Mouse (Mus musculus): ENCODE measurements around the gene Csf3. TPM values are rescaled to one million over a fixed set of nuclear protein-coding genes. Genes with fewer than 3 reads are reported as not detected.
"Not testable (repeated sequence)": the region's sequence is repeated elsewhere in the genome, so short reads cannot be mapped to it uniquely, and the experiment has no call there.

The Csf3 gene
- total and polyA plus RNA-seq, 2 experiments from 2014 or later, result not detected

- DNase-seq (ENCODE audit: low spot score) (no peak), ATAC-seq (ENCODE audit: low FRiP score) (no peak)
- no peaks in the 10 kb centered on the region for H3K9me3 ChIP-seq (ENCODE audit: low read length)
- H3K27ac ChIP-seq (ENCODE audit: low read depth, low read length), result no peak overlapping the region
- no peak for TF ChIP-seq CTCF (IDR thresholded peaks at IDR 0.05)
- WGBS, result 64% methylated on average over 5 of the region's 5 CpGs
- H3K4me2 ChIP-seq (ENCODE audit: low read depth, low read length, poor library complexity, severe bottlenecking), result no peak overlapping the region
- no peaks in the 10 kb centered on the region for H3K4me1 ChIP-seq (ENCODE audit: insufficient read depth, low read length)
- H3K4me3 ChIP-seq (ENCODE audit: low read depth, low read length), result no peak overlapping the region
- no peak overlapping the region for H3K9ac ChIP-seq (replicated peaks; ENCODE audit: low read length, poor library complexity, severe bottlenecking)
- H3K36me3 ChIP-seq (ENCODE audit: insufficient read depth, low read length), result no peaks in the 10 kb centered on the region
- H3K27me3 ChIP-seq (ENCODE audit: insufficient read depth, low read length), result 0 out of 2 replicates have a peak, but pooled peaks cover 4% of the 10 kb centered on the region
Observed at GRCm38 (mm10) chr11:98671857-98672256, 29.2 kb upstream of the Csf3 start.

GRCm38 (mm10) chr11:98672482-98672881 lies 28.6 kb upstream of the Csf3 start:
- DNase-seq (ENCODE audit: low spot score), result no peak
- 90% methylated on average over 5 of the region's 5 CpGs for WGBS
- no peak for ATAC-seq (ENCODE audit: low FRiP score)
- H3K4me1 ChIP-seq (ENCODE audit: insufficient read depth, low read length), result no peaks in the 10 kb centered on the region
- H3K9me3 ChIP-seq (ENCODE audit: low read length), result no peaks in the 10 kb centered on the region
- TF ChIP-seq CTCF (IDR thresholded peaks at IDR 0.05), result no peak
- no peaks in the 10 kb centered on the region for H3K36me3 ChIP-seq (ENCODE audit: insufficient read depth, low read length)
- H3K27me3 ChIP-seq (ENCODE audit: insufficient read depth, low read length), result 0 out of 2 replicates have a peak, but pooled peaks cover 4% of the 10 kb centered on the region
- no peak overlapping the region for H3K4me2 ChIP-seq (ENCODE audit: low read depth, low read length, poor library complexity, severe bottlenecking)
- no peak overlapping the region for H3K27ac ChIP-seq (ENCODE audit: low read depth, low read length)
- H3K9ac ChIP-seq (replicated peaks; ENCODE audit: low read length, poor library complexity, severe bottlenecking), result no peak overlapping the region
- H3K4me3 ChIP-seq (ENCODE audit: low read depth, low read length), result no peak overlapping the region

- DNase-seq (ENCODE audit: low spot score), result peak; percentile 75
- not testable (repeated sequence) for H3K9me3 ChIP-seq (ENCODE audit: low read length); H3K36me3 ChIP-seq (ENCODE audit: insufficient read depth, low read length); H3K27ac ChIP-seq (ENCODE audit: low read depth, low read length); H3K9ac ChIP-seq (replicated peaks; ENCODE audit: low read length, poor library complexity, severe bottlenecking); H3K4me1 ChIP-seq (ENCODE audit: insufficient read depth, low read length); H3K27me3 ChIP-seq (ENCODE audit: insufficient read depth, low read length); H3K4me3 ChIP-seq (ENCODE audit: low read depth, low read length); ATAC-seq (ENCODE audit: low FRiP score); H3K4me2 ChIP-seq (ENCODE audit: low read depth, low read length, poor library complexity, severe bottlenecking)
- TF ChIP-seq CTCF (IDR thresholded peaks at IDR 0.05), result peak; percentile 69
- WGBS, result 3% methylated on average over 6 of the region's 7 CpGs
Observed at GRCm38 (mm10) chr11:98673136-98673535, 27.9 kb upstream of the Csf3 start.

DNA sequence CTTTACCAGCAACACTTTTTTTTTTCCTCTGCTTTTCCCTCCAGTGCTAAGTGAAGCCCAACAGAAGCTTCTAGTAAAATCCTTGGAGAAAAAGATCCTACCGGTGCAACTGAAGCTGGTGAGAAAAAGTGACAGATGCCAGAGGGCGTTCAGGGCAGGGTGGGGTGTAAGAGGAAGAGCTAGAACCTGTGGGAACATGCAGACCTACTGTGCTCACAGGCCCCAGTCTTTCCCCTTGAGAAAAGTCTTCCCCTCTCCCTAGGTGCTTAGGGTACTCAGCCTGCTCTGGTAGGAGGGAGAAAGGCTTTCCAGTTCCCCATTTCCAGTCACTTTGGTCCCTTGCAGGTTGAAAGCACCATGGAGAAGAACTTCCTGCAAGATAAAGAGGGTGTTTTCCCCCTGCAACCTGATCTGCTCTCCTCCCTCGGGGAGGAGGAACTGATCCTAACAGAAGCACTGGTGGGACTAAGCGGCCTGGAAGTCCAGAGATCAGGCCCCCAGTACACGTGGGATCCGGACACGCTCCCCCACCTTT lies 25.2 kb upstream of the Csf3 start:
- DNase-seq (ENCODE audit: low spot score), result no peak

GRCm38 (mm10) chr11:98680023-98680422 lies 21.0 kb upstream of the Csf3 start:
- WGBS, result 94% methylated on average over 1 of the region's 1 CpGs
- H3K27me3 ChIP-seq (ENCODE audit: insufficient read depth, low read length), result no peaks in the 10 kb centered on the region
- H3K9ac ChIP-seq (replicated peaks; ENCODE audit: low read length, poor library complexity, severe bottlenecking), result no peak overlapping the region
- H3K9me3 ChIP-seq (ENCODE audit: low read length), result no peaks in the 10 kb centered on the region
- peak; percentile 28; the same call in 1 of the 2 replicates for TF ChIP-seq CTCF (IDR thresholded peaks at IDR 0.05)
- DNase-seq (ENCODE audit: low spot score), result no peak
- H3K27ac ChIP-seq (ENCODE audit: low read depth, low read length), result no peak overlapping the region
- no peak overlapping the region for H3K4me3 ChIP-seq (ENCODE audit: low read depth, low read length)
- ATAC-seq (ENCODE audit: low FRiP score), result no peak
- H3K4me2 ChIP-seq (ENCODE audit: low read depth, low read length, poor library complexity, severe bottlenecking), result no peak overlapping the region
- no peaks in the 10 kb centered on the region for H3K36me3 ChIP-seq (ENCODE audit: insufficient read depth, low read length)
- H3K4me1 ChIP-seq (ENCODE audit: insufficient read depth, low read length), result 0 out of 2 replicates have a peak, but pooled peaks cover 5% of the 10 kb centered on the region

More for the DNA sequence above, 25.2 kb upstream of the Csf3 start:
- no peak for ATAC-seq (ENCODE audit: low FRiP score)
- Histone ChIP-seq H3K27ac (ENCODE audit: low read depth, low read length) (no peak overlapping the region), H3K27me3 (ENCODE audit: insufficient read depth, low read length) (no peaks in the 10 kb centered on the region), H3K4me1 (ENCODE audit: insufficient read depth, low read length) (no peaks in the 10 kb centered on the region), H3K4me2 (ENCODE audit: low read depth, low read length, poor library complexity, severe bottlenecking) (no peak overlapping the region), H3K9ac (replicated peaks; ENCODE audit: low read length, poor library complexity, severe bottlenecking) (no peak overlapping the region), H3K4me3 (ENCODE audit: low read depth, low read length) (no peak overlapping the region), H3K36me3 (ENCODE audit: insufficient read depth, low read length) (no peaks in the 10 kb centered on the region), H3K9me3 (ENCODE audit: low read length) (no peaks in the 10 kb centered on the region)
- WGBS, result 45% methylated on average over 7 of the region's 7 CpGs
- TF ChIP-seq CTCF (IDR thresholded peaks at IDR 0.05), result no peak

GRCm38 (mm10) chr11:98680595-98680994 lies 20.5 kb upstream of the Csf3 start:
- H3K27me3 ChIP-seq (ENCODE audit: insufficient read depth, low read length); H3K4me3 ChIP-seq (ENCODE audit: low read depth, low read length); ATAC-seq (ENCODE audit: low FRiP score); H3K27ac ChIP-seq (ENCODE audit: low read depth, low read length); H3K4me2 ChIP-seq (ENCODE audit: low read depth, low read length, poor library complexity, severe bottlenecking); H3K4me1 ChIP-seq (ENCODE audit: insufficient read depth, low read length); H3K36me3 ChIP-seq (ENCODE audit: insufficient read depth, low read length); H3K9ac ChIP-seq (replicated peaks; ENCODE audit: low read length, poor library complexity, severe bottlenecking); DNase-seq (ENCODE audit: low spot score); H3K9me3 ChIP-seq (ENCODE audit: low read length): not testable (repeated sequence)
- WGBS, result 89% methylated on average over 4 of the region's 4 CpGs
